Mouse (Mus musculus): ENCODE measurements around the gene Dynlrb2.

GRCm38 (mm10) chr8:116466586-116466985, 38.2 kb upstream of the Dynlrb2 start:
- TF ChIP-seq CTCF (IDR thresholded peaks at IDR 0.05; ENCODE audit: low read depth, low read length) = no peak
- no peak for TF ChIP-seq POLR2A (IDR thresholded peaks at IDR 0.05; ENCODE audit: insufficient read depth, low read length)
- TF ChIP-seq EP300 (IDR thresholded peaks at IDR 0.05; ENCODE audit: insufficient read depth, low read depth, low read length) = no peak
